Comparison of ENCODE assay signal across 8 mouse cellular contexts in the genomic region with DNA sequence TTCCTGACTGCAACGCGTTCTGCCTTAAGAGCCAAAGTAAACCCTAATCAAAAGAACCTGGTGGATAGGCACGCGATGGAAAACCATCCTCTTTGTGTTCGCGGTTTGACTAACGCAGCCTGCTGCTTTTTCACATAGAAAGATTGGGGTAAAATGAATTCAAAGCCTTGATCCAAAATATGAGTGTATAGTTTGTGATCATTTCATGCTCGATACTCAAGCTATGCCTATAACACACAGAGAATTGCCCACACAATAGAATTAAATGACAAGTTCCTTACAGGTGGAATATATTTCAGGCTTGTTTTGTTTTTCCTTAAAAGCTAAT.
DNase-seq lines count a peak whose midpoint lies in the region; ATAC-seq and TF ChIP-seq lines count a peak whose summit lies in the region.

No protein-coding gene starts in this region.

- no peak for TF ChIP-seq CTCF in ES-Bruce4 (IDR thresholded peaks at IDR 0.05; ENCODE audit: low read depth, low read length)
- TF ChIP-seq CTCF in liver, postnatal 0 days (IDR thresholded peaks at IDR 0.05; ENCODE audit: low read depth) = no peak

- intact Hi-C loops in heart, postnatal 25 days (cut with DNase I) = loop anchor here (5.0 kb wide), 1 partner anchor 104 kb away; no protein-coding TSS in a partner anchor

- H3K36me3 ChIP-seq in heart, embryonic 13.5 days = peaks cover 4% of the 10 kb centered on the region
- H3K36me3 ChIP-seq in ES-Bruce4 (ENCODE audit: control insufficient read depth, insufficient read depth, low read length, poor library complexity, severe bottlenecking) = no peaks in the 10 kb centered on the region
- no peaks in the 10 kb centered on the region for H3K36me3 ChIP-seq in forebrain, embryonic 16.5 days (ENCODE audit: control insufficient read depth, insufficient read depth)
- 0 out of 2 replicates have a peak, but pooled peaks cover 2% of the 10 kb centered on the region for H3K36me3 ChIP-seq in liver, postnatal 0 days (replicated peaks; ENCODE audit: insufficient read depth, low read length)

- peaks cover 19% of the 10 kb centered on the region for H3K4me1 ChIP-seq in heart, embryonic 13.5 days
- H3K4me1 ChIP-seq in ES-Bruce4 (ENCODE audit: control insufficient read depth, insufficient read depth, low read length) = no peaks in the 10 kb centered on the region
- H3K4me1 ChIP-seq in forebrain, embryonic 16.5 days (replicated peaks; ENCODE audit: control insufficient read depth, insufficient read depth, low read length) = peaks cover 17% of the 10 kb centered on the region
- peaks cover 11% of the 10 kb centered on the region; the same call in 1 of the 2 replicates for H3K4me1 ChIP-seq in liver, postnatal 0 days (ENCODE audit: insufficient read depth)

- 2% methylated on average over 8 of the region's 8 CpGs for WGBS in heart, embryonic 13.5 days
- WGBS in forebrain, embryonic 16.5 days = under 1% methylated on average over 8 of the region's 8 CpGs
- 2% methylated on average over 8 of the region's 8 CpGs for WGBS in liver, postnatal 0 days (ENCODE audit: insufficient replicate concordance)

- no peak for DNase-seq in heart, postnatal 25 days (ENCODE audit: low spot score)
- DNase-seq in liver, postnatal 0 days = no peak
- no peak for DNase-seq in cerebellum, adult 18-20 months
- no peak for DNase-seq in thymus, postnatal 36 days
- no peak for DNase-seq in left cerebral cortex, adult 9 months (ENCODE audit: low spot score in 2 of 2)

- H3K27me3 ChIP-seq in heart, embryonic 13.5 days (replicated peaks) = no peaks in the 10 kb centered on the region
- H3K27me3 ChIP-seq in ES-Bruce4 (ENCODE audit: control insufficient read depth, insufficient read depth, low read length, poor library complexity, severe bottlenecking) = no peaks in the 10 kb centered on the region
- H3K27me3 ChIP-seq in forebrain, embryonic 16.5 days (replicated peaks; ENCODE audit: control insufficient read depth, insufficient read depth, low read length) = no peaks in the 10 kb centered on the region
- H3K27me3 ChIP-seq in liver, postnatal 0 days (ENCODE audit: insufficient read depth, low read length) = no peaks in the 10 kb centered on the region

- TF ChIP-seq EP300 in ES-Bruce4 (IDR thresholded peaks at IDR 0.05; ENCODE audit: insufficient read depth, low read depth, low read length) = no peak
- no peak for TF ChIP-seq EP300 in liver, postnatal 0 days (IDR thresholded peaks at IDR 0.05; ENCODE audit: low read depth)

- TF ChIP-seq POLR2A in ES-Bruce4 (IDR thresholded peaks at IDR 0.05; ENCODE audit: insufficient read depth, low read length) = no peak

- H3K9me3 ChIP-seq in heart, embryonic 13.5 days = no peaks in the 10 kb centered on the region
- no peaks in the 10 kb centered on the region for H3K9me3 ChIP-seq in ES-Bruce4 (replicated peaks; ENCODE audit: control insufficient read depth, insufficient read depth, low read length, poor library complexity, severe bottlenecking)
- no peaks in the 10 kb centered on the region for H3K9me3 ChIP-seq in forebrain, embryonic 16.5 days (ENCODE audit: control insufficient read depth, low read length)
- no peaks in the 10 kb centered on the region for H3K9me3 ChIP-seq in liver, postnatal 0 days (ENCODE audit: low read length)

- H3K4me3 ChIP-seq in heart, embryonic 13.5 days = peak overlapping the region; percentile 67
- H3K4me3 ChIP-seq in ES-Bruce4 (ENCODE audit: low read depth, low read length) = peak overlapping the region; percentile 87
- peak overlapping the region; percentile 53 for H3K4me3 ChIP-seq in forebrain, embryonic 16.5 days (replicated peaks; ENCODE audit: low read length)
- H3K4me3 ChIP-seq in liver, postnatal 0 days (ENCODE audit: low read depth, low read length) = peak overlapping the region; percentile 66

- H3K4me2 ChIP-seq in heart, embryonic 13.5 days = peak overlapping the region; percentile 80
- H3K4me2 ChIP-seq in forebrain, embryonic 16.5 days (ENCODE audit: low read length) = peak overlapping the region; percentile 48
- peak overlapping the region; percentile 71 for H3K4me2 ChIP-seq in liver, postnatal 0 days (ENCODE audit: low read depth, low read length)

- peak overlapping the region; percentile 79 for H3K9ac ChIP-seq in heart, embryonic 13.5 days
- H3K9ac ChIP-seq in ES-Bruce4 (ENCODE audit: low read depth, poor library complexity, severe bottlenecking) = peak overlapping the region; percentile 68
- peak overlapping the region; percentile 64 for H3K9ac ChIP-seq in forebrain, embryonic 16.5 days (replicated peaks; ENCODE audit: low read depth, low read length)
- H3K9ac ChIP-seq in liver, postnatal 0 days (replicated peaks) = peak overlapping the region; percentile 63

- ATAC-seq in heart, embryonic 13.5 days (ENCODE audit: extremely low read depth, insufficient number of reproducible peaks, low FRiP score, low TSS enrichment) = no peak
- no peak for ATAC-seq in forebrain, embryonic 16.5 days
- ATAC-seq in liver, postnatal 0 days = peak; percentile 17

- H3K27ac ChIP-seq in heart, embryonic 13.5 days (replicated peaks) = peak overlapping the region; percentile 81
- peak overlapping the region; percentile 50; the same call in 1 of the 2 replicates for H3K27ac ChIP-seq in ES-Bruce4 (ENCODE audit: insufficient read depth, low read length)
- peak overlapping the region; percentile 76 for H3K27ac ChIP-seq in forebrain, embryonic 16.5 days (ENCODE audit: low read length)
- H3K27ac ChIP-seq in liver, postnatal 0 days (ENCODE audit: low read depth) = peak overlapping the region; percentile 79
